Mouse (Mus musculus) limb, embryonic 11.5 days (tissue): ENCODE measurements around the gene Fam166a. TPM values are rescaled to one million over a fixed set of nuclear protein-coding genes. Genes with fewer than 3 reads are reported as not detected.

Experiments used
- ATAC-seq: fragments of 200-750 bp; cut with Nextera tagmentation; 2 replicates; pipeline ENCODE4 v1.8.0; 2017; ENCODE audit warnings: low read depth; ENCODE audit not compliant: insufficient number of reproducible peaks, low FRiP score, low TSS enrichment
- DNase-seq: peaks from one replicate; pipeline ENCODE4 v3.0.0-alpha.2; 2015; ENCODE audit warnings: low spot score
- H3K27ac ChIP-seq: fragments of 300-500 bp; sonication (generic); replicated peaks from 2 replicates; pipeline ENCODE4 v1.5.1; 2014; ENCODE audit warnings: low read depth, mild to moderate bottlenecking, low read length
- H3K27me3 ChIP-seq: fragments of 300-500 bp; sonication (generic); 2 replicates; pipeline ENCODE4 v1.6.1; 2014; ENCODE audit warnings: mild to moderate bottlenecking, low read length, mixed read lengths; ENCODE audit not compliant: control insufficient read depth, insufficient read depth
- H3K36me3 ChIP-seq: fragments of 300-500 bp; sonication (generic); 2 replicates; pipeline ENCODE4 v1.6.1; 2014; ENCODE audit warnings: mild to moderate bottlenecking, low read length, moderate library complexity, mixed read lengths; ENCODE audit not compliant: control insufficient read depth, insufficient read depth
- H3K4me1 ChIP-seq: fragments of 300-500 bp; sonication (generic); 2 replicates; pipeline ENCODE4 v1.6.1; 2014; ENCODE audit warnings: low read length, mixed read lengths; ENCODE audit not compliant: control insufficient read depth, insufficient read depth
- H3K4me2 ChIP-seq: fragments of 300-500 bp; sonication (generic); 2 replicates; pipeline ENCODE4 v1.6.1; 2014; ENCODE audit warnings: low read depth, mild to moderate bottlenecking, moderate library complexity; ENCODE audit not compliant: severe bottlenecking
- H3K4me3 ChIP-seq: fragments of 300-500 bp; sonication (generic); 2 replicates; pipeline ENCODE4 v1.5.1; 2014; ENCODE audit warnings: low read depth, low read length
- H3K9ac ChIP-seq: fragments of 300-500 bp; sonication (generic); 2 replicates; pipeline ENCODE4 v1.6.1; 2014; ENCODE audit warnings: mild to moderate bottlenecking, low read length
- H3K9me3 ChIP-seq: fragments of 300-500 bp; sonication (generic); 2 replicates; pipeline ENCODE4 v1.6.1; 2016; ENCODE audit warnings: low read length; ENCODE audit not compliant: control insufficient read depth
- WGBS: fragments of 180-500 bp; shearing (Covaris S2); extraction: QIAGEN DNeasy Blood & Tissue Kit; methylation state at CpG from one replicate; pipeline ENCODE4 v1.1.7; 2014; 5-methylcytosine and 5-hydroxymethylcytosine counted together
- polyA plus RNA-seq: library from polyadenylated mRNA; unstranded; fragments of >200 nt; fragmentation: Nextera tagmentation; extraction: Ambion mirVana; gene quantifications from 2 replicates; pipeline ENCODE4 v1.2.1, GENCODE M21; 2014

Gene Fam166a
- polyA plus RNA-seq, 1 experiment from 2014 or later = not detected

DNA sequence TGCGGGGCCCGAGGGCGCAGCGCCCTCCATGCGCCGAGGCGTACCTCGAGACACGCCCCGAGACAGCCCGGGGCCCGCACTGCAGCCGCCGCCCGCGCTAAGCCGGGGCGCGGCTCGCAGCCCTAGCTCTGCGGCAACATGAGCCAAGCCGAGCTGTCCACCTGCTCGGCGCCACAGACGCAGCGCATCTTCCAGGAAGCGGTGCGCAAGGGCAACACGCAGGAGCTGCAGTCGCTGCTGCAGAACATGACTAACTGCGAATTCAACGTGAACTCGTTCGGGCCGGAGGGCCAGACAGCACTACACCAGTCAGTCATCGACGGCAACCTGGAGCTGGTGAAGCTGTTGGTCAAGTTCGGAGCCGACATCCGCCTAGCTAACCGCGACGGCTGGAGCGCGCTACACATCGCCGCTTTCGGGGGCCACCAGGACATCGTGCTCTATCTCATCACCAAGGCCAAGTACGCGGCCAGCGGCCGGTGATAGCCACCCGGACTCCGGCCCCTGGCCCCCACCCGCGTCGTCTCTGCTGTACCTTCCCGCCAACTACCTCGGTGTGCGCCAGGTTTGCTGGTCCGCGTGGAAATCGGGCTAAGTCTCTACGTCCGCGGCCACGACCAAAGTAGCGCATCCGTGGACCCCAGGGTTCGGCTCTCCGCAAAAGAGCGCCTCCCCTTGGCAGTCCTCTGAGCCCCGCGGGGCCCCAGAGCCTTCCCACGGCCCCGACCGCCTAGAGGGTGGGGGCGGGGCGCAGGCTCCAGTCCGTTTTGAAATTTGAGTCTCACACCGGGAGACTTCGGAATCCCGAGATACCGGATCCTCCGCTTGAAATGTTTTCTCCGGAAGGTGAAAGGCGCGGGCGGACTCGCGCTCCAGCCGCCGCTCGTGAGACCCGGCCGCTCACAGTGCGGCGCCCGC lies 37.3 kb upstream of the Fam166a start:
- ATAC-seq = 0 out of 2 replicates have a peak, but pooled peaks have one; percentile 12
- under 1% methylated on average over 100 of the region's 100 CpGs for WGBS

GRCm38 (mm10) chr2:25181891-25182397 lies 36.6 kb upstream of the Fam166a start:
- ATAC-seq = no peak
- peak overlapping the region; percentile 81 for H3K4me2 ChIP-seq
- H3K9me3 ChIP-seq = no peaks in the 10 kb centered on the region
- no peak overlapping the region for H3K27ac ChIP-seq
- WGBS = under 1% methylated on average over 17 of the region's 17 CpGs
- no peaks in the 10 kb centered on the region for H3K36me3 ChIP-seq
- DNase-seq = peak; percentile 47
- peaks cover 31% of the 10 kb centered on the region for H3K27me3 ChIP-seq
- H3K4me3 ChIP-seq = peak overlapping the region; percentile 48
- H3K4me1 ChIP-seq = peaks cover 41% of the 10 kb centered on the region
- 0 out of 2 replicates have a peak overlapping the region, but pooled peaks have one; percentile 52 for H3K9ac ChIP-seq

More for the DNA sequence above, 37.3 kb upstream of the Fam166a start:
- Histone ChIP-seq H3K9me3 (no peaks in the 10 kb centered on the region), H3K9ac (peak overlapping the region; percentile 52), H3K4me3 (peak overlapping the region; percentile 48), H3K36me3 (no peaks in the 10 kb centered on the region), H3K27me3 (peaks cover 31% of the 10 kb centered on the region), H3K4me1 (peaks cover 48% of the 10 kb centered on the region), H3K4me2 (peak overlapping the region; percentile 81), H3K27ac (peak overlapping the region; percentile 52)
- peak; percentile 68 for DNase-seq

- H3K36me3 ChIP-seq = no peaks in the 10 kb centered on the region
- ATAC-seq (no peak), DNase-seq (no peak)
- no peak overlapping the region for H3K4me2 ChIP-seq
- peaks cover 34% of the 10 kb centered on the region for H3K4me1 ChIP-seq
- H3K27me3 ChIP-seq = peaks cover 31% of the 10 kb centered on the region
- H3K4me3 ChIP-seq = no peak overlapping the region
- 35% methylated on average over 6 of the region's 6 CpGs for WGBS
- H3K9me3 ChIP-seq = no peaks in the 10 kb centered on the region
- no peak overlapping the region for H3K9ac ChIP-seq
- no peak overlapping the region for H3K27ac ChIP-seq
Measured at GRCm38 (mm10) chr2:25182664-25183063, 35.9 kb upstream of the Fam166a start.

DNA sequence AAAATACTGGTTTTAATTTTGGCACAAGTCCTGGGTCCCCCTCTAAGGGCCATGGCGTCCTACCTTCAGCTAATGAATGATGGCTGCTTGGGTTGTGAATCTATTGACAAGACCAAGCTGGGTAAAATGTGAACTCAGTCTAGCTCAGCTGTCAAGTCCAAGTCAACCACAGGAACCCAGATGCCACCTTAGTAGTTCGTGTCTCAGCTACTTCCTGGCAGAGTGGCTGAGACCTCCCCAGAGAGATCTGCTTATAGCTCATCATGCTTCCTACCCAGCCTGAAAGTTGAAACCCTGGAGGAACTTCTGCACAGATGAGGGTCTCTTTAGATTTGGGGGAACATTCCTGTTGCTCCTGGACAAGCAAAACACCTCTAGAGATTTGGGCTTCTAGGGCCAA lies 35.2 kb upstream of the Fam166a start:
- Histone ChIP-seq H3K9ac (no peak overlapping the region), H3K36me3 (no peaks in the 10 kb centered on the region), H3K4me2 (no peak overlapping the region), H3K9me3 (no peaks in the 10 kb centered on the region), H3K4me3 (no peak overlapping the region), H3K27ac (no peak overlapping the region), H3K4me1 (peaks cover 27% of the 10 kb centered on the region), H3K27me3 (peaks cover 31% of the 10 kb centered on the region)
- ATAC-seq (no peak), DNase-seq (no peak)
- WGBS = 75% methylated on average over 2 of the region's 2 CpGs

DNA sequence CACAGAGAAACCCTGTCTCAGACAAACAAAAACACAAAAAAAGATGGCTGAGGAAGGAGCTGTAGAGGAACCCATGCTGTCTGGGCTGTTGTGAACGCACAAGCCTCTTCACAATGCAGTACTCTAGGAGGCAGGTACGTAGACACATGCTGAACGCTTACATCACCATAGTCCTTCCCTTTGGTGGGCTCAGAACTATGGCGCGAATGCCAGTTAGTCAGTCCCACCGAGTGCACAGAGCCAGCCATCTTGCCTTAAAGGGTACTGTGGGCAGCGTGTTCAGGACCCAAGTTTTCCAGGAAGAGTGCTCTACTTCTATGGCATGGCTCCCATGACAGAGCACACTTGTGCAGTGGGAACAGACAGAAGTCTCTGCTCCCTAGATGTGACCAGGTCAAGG lies 34.0 kb upstream of the Fam166a start:
- H3K36me3 ChIP-seq = no peaks in the 10 kb centered on the region
- peaks cover 20% of the 10 kb centered on the region for H3K4me1 ChIP-seq
- H3K27me3 ChIP-seq = peaks cover 31% of the 10 kb centered on the region
- WGBS = 93% methylated on average over 7 of the region's 7 CpGs
- ATAC-seq (no peak), DNase-seq (no peak)
- no peak overlapping the region for H3K9ac ChIP-seq
- H3K4me3 ChIP-seq = no peak overlapping the region
- no peak overlapping the region for H3K27ac ChIP-seq
- no peak overlapping the region for H3K4me2 ChIP-seq
- H3K9me3 ChIP-seq = no peaks in the 10 kb centered on the region

GRCm38 (mm10) chr2:25185625-25186574 lies 32.6 kb upstream of the Fam166a start:
- Histone ChIP-seq H3K27me3 (peaks cover 23% of the 10 kb centered on the region), H3K4me1 (peaks cover 13% of the 10 kb centered on the region; the same call in 1 of the 2 replicates), H3K4me3 (peak overlapping the region; percentile 38), H3K9me3 (no peaks in the 10 kb centered on the region), H3K9ac (peak overlapping the region; percentile 61), H3K4me2 (peak overlapping the region; percentile 92), H3K36me3 (no peaks in the 10 kb centered on the region), H3K27ac (peak overlapping the region; percentile 42; the same call in 1 of the 2 replicates)
- WGBS = under 1% methylated on average over 64 of the region's 64 CpGs
- peak; percentile 83 for DNase-seq
- peak; percentile 69 for ATAC-seq

DNA sequence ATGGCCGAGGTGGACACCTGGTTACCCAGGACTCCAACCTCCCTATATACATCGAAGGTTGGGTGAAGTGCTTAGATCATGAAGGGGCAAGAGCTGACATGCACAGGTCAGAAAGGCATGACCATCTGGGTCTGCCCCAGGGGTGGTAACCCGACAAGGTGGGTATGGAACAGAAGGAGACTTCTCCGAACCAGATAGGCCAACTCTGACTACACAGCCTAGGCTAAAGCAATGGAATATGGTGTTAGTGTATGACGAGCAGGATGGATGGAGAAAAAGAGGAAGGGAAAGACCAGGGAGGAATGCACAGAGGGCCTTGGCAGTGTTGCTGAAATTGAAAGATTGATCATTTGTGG lies 32.0 kb upstream of the Fam166a start:
- peak overlapping the region; percentile 38 for H3K4me3 ChIP-seq
- peaks cover 16% of the 10 kb centered on the region for H3K27me3 ChIP-seq
- H3K9ac ChIP-seq = no peak overlapping the region
- WGBS = 35% methylated on average over 5 of the region's 5 CpGs
- DNase-seq (no peak), ATAC-seq (no peak)
- no peak overlapping the region for H3K27ac ChIP-seq
- H3K4me1 ChIP-seq = peaks cover 10% of the 10 kb centered on the region; the same call in 1 of the 2 replicates
- no peaks in the 10 kb centered on the region for H3K9me3 ChIP-seq
- no peaks in the 10 kb centered on the region for H3K36me3 ChIP-seq
- no peak overlapping the region for H3K4me2 ChIP-seq

- H3K4me1 ChIP-seq = peaks cover 6% of the 10 kb centered on the region; the same call in 1 of the 2 replicates
- no peak overlapping the region for H3K9ac ChIP-seq
- 86% methylated on average over 6 of the region's 6 CpGs for WGBS
- H3K27ac ChIP-seq = no peak overlapping the region
- ATAC-seq (no peak), DNase-seq (no peak)
- no peaks in the 10 kb centered on the region for H3K9me3 ChIP-seq
- no peak overlapping the region for H3K4me2 ChIP-seq
- H3K27me3 ChIP-seq = peaks cover 10% of the 10 kb centered on the region; the same call in 1 of the 2 replicates
- no peaks in the 10 kb centered on the region for H3K36me3 ChIP-seq
- H3K4me3 ChIP-seq = no peak overlapping the region
Measured at GRCm38 (mm10) chr2:25187841-25188240, 30.7 kb upstream of the Fam166a start.
